Mouse (Mus musculus) myocyte (in vitro differentiated cells): ENCODE data around the gene Smtnl1. TPM values are rescaled to one million over a fixed set of nuclear protein-coding genes. Genes with fewer than 3 reads are reported as not detected.
"Not testable (repeated sequence)": the region's sequence is repeated elsewhere in the genome, so short reads cannot be mapped to it uniquely, and the experiment has no call there.

Experiments used
- H3K27me3 ChIP-seq: one replicate; pipeline ENCODE4 v1.6.1; 2011; ENCODE audit not compliant: control insufficient read depth, insufficient read depth, insufficient read length
- H3K36me3 ChIP-seq: one replicate; pipeline ENCODE4 v1.6.1; 2011; ENCODE audit not compliant: control insufficient read depth, insufficient read depth
- H3K4me2 ChIP-seq: one replicate; pipeline ENCODE4 v1.6.1; 2011; ENCODE audit warnings: low read depth, control low read depth
- H3K4me3 ChIP-seq: one replicate; pipeline ENCODE4 v1.5.1; 2011; ENCODE audit warnings: mild to moderate bottlenecking, control low read depth, moderate library complexity
- H3K79me2 ChIP-seq: one replicate; pipeline ENCODE4 v1.6.1; 2011; ENCODE audit not compliant: control insufficient read depth, insufficient read depth
- H3ac ChIP-seq: one replicate; pipeline ENCODE4 v1.6.1; 2011; ENCODE audit not compliant: control insufficient read depth, insufficient read length
- CEBPB ChIP-seq: IDR thresholded peaks from 2 replicates; pipeline ENCODE4 v1.6.1; 2011; ENCODE audit warnings: mild to moderate bottlenecking, moderate library complexity; ENCODE audit not compliant: poor library complexity, insufficient read depth, severe bottlenecking
- E2F4 ChIP-seq: IDR thresholded peaks from one replicate; pipeline ENCODE4 v1.6.1; 2011; ENCODE audit warnings: mild to moderate bottlenecking, control low read depth, moderate library complexity; ENCODE audit not compliant: insufficient read depth
- MAX ChIP-seq: IDR thresholded peaks from one replicate; pipeline ENCODE4 v1.6.1; 2011; ENCODE audit warnings: low read depth, mild to moderate bottlenecking, control low read depth
- MYOD1 ChIP-seq, 3 experiments: IDR thresholded peaks; one replicate each; pipeline ENCODE4 v1.6.1; 2011; ENCODE audit warnings: control low read depth in 2 of 3, low read depth in 2 of 3, mild to moderate bottlenecking in 2 of 3, moderate library complexity in 1 of 3; ENCODE audit not compliant: insufficient read length in 2 of 3, control insufficient read depth in 1 of 3
- MYOG ChIP-seq, 3 experiments: IDR thresholded peaks; one replicate each; pipeline ENCODE4 v1.6.1; 2011; ENCODE audit warnings: control low read depth in 2 of 3, low read depth in 2 of 3, mild to moderate bottlenecking in 2 of 3; ENCODE audit not compliant: insufficient read length in 2 of 3, control insufficient read depth in 1 of 3, insufficient read depth in 1 of 3
- POLR2A ChIP-seq: IDR thresholded peaks from one replicate; pipeline ENCODE4 v1.6.1; 2011; ENCODE audit warnings: low read depth, mild to moderate bottlenecking, control low read depth, moderate library complexity; ENCODE audit not compliant: insufficient read length
- POLR2AphosphoS2 ChIP-seq: IDR thresholded peaks from one replicate; pipeline ENCODE4 v1.6.1; 2011; ENCODE audit warnings: low read depth, control low read depth; ENCODE audit not compliant: insufficient read length
- REST ChIP-seq: IDR thresholded peaks from one replicate; pipeline ENCODE4 v1.6.1; 2011; ENCODE audit warnings: mild to moderate bottlenecking, control low read depth, moderate library complexity; ENCODE audit not compliant: insufficient read depth, insufficient read length
- SRF ChIP-seq: IDR thresholded peaks from one replicate; pipeline ENCODE4 v1.6.1; 2011; ENCODE audit warnings: low read depth; ENCODE audit not compliant: control insufficient read depth, insufficient read length
- TCF12 ChIP-seq: IDR thresholded peaks from one replicate; pipeline ENCODE4 v1.6.1; 2011; ENCODE audit warnings: mild to moderate bottlenecking, control low read depth; ENCODE audit not compliant: poor library complexity, insufficient read depth, severe bottlenecking
- TCF3 ChIP-seq: IDR thresholded peaks from one replicate; pipeline ENCODE4 v1.6.1; 2011; ENCODE audit warnings: low read depth, control low read depth; ENCODE audit not compliant: insufficient read length
- USF1 ChIP-seq: IDR thresholded peaks from one replicate; pipeline ENCODE4 v1.6.1; 2011; ENCODE audit warnings: low read depth, mild to moderate bottlenecking, control low read depth, moderate library complexity
- polyA plus RNA-seq: library from polyadenylated mRNA; unstranded; fragments of >200 nt; fragmentation: generic; extraction: Trizol; gene quantifications from one replicate; pipeline ENCODE4 v1.2.1, GENCODE M21; 2012; ENCODE audit warnings: missing spikeins

The Smtnl1 gene
- polyA plus RNA-seq, 1 experiment = 0.85 TPM

DNA sequence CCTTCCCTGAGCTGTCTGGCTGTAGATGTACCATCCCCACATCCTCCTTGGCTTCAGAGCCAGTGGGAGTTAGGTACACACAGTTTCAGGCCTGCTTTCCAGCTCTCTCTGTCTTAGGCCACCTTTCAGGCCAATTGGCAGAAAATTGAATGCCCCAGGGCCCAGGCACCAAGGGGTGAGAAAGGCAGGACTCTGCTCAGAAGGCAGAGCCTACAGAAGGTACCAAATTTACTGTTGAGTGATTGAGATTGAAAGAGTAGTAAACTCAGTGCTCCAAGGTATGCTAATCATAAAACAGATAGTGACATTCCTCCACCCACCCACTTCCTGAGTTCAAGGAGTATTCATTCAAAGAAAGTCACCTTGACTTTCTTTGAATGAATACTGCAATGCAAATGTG lies 13.1 kb downstream of the Smtnl1 start:
- H3K27me3 ChIP-seq = no peaks in the 10 kb centered on the region
- no peaks in the 10 kb centered on the region for H3K79me2 ChIP-seq
- H3K4me3 ChIP-seq = no peak overlapping the region
- TF ChIP-seq E2F4 = no peak
- no peak for TF ChIP-seq REST
- no peak for TF ChIP-seq CEBPB
- no peak for TF ChIP-seq TCF3
- no peak overlapping the region for H3ac ChIP-seq
- H3K4me2 ChIP-seq = no peak overlapping the region
- no peaks in the 10 kb centered on the region for H3K36me3 ChIP-seq

DNA sequence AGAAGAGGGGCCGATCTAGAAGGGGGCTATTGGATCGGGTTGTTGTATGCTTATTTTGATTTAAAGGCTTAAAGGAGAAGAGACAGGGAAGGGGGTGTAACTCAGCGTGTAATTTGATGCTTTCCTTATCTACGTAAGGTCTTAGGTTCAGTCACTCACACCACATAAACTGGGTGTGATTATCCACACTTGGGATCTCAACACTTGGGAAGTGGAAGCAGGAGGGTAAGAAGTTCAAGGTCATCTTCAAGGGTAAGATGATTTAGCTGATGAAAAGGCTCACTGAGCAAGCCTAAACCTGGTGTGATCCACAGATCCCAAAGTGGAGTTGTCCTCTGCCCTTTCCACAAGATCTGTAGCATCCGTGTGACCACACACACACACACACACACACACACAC lies 15.9 kb downstream of the Smtnl1 start:
- H3K4me3 ChIP-seq = no peak overlapping the region

DNA sequence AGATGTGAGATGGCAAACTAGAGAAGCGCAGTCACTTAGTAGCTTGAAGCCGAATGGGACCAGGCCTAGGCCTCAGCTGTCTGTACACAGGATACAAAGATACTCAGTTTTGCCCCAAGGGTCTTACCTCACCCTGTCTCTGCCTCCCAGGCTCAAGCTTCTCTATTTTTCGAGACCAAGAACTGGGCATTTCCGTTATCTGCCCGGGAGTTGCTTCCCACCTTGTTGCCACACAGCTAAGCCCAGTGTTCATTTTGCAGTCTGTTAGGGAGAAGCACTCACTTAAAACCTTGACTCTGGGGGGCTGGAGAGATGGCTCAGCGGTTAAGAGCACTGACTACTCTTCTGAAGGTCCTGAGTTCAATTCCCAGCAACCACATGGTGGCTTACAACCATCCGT lies 18.5 kb downstream of the Smtnl1 start:
- H3K4me2 ChIP-seq = no peak overlapping the region
- TF ChIP-seq SRF = no peak
- TF ChIP-seq CEBPB = no peak
- TF ChIP-seq TCF3 = no peak
- no peak for TF ChIP-seq TCF12
- TF ChIP-seq E2F4 = no peak
- no peak for TF ChIP-seq MYOG (IDR thresholded peaks at IDR 0.05; ENCODE audit: control insufficient read depth in 1 of 3, insufficient read depth in 1 of 3, insufficient read length in 2 of 3, low read depth in 2 of 3)
- no peak for TF ChIP-seq REST
- TF ChIP-seq MYOD1 (IDR thresholded peaks at IDR 0.05; ENCODE audit: control insufficient read depth in 1 of 3, insufficient read length in 2 of 3, low read depth in 2 of 3) = no peak
- no peak for TF ChIP-seq POLR2A
- no peak for TF ChIP-seq POLR2AphosphoS2
- no peak for TF ChIP-seq MAX
- H3ac ChIP-seq = no peak overlapping the region
- no peaks in the 10 kb centered on the region for H3K27me3 ChIP-seq
- H3K4me3 ChIP-seq = no peak overlapping the region
- H3K36me3 ChIP-seq = no peaks in the 10 kb centered on the region
- H3K79me2 ChIP-seq = no peaks in the 10 kb centered on the region

More for the DNA sequence above, 15.9 kb downstream of the Smtnl1 start:
- H3K79me2 ChIP-seq = no peaks in the 10 kb centered on the region
- TF ChIP-seq MAX (no peak), USF1 (no peak), TCF12 (no peak), SRF (no peak), MYOG (IDR thresholded peaks at IDR 0.05; ENCODE audit: control insufficient read depth in 1 of 3, insufficient read depth in 1 of 3, insufficient read length in 2 of 3, low read depth in 2 of 3) (no peak), TCF3 (no peak), E2F4 (no peak), REST (no peak), CEBPB (no peak), POLR2A (no peak), POLR2AphosphoS2 (no peak), MYOD1 (IDR thresholded peaks at IDR 0.05; ENCODE audit: control insufficient read depth in 1 of 3, insufficient read length in 2 of 3, low read depth in 2 of 3) (no peak)
- no peak overlapping the region for H3ac ChIP-seq
- no peak overlapping the region for H3K4me2 ChIP-seq
- H3K36me3 ChIP-seq = no peaks in the 10 kb centered on the region
- H3K27me3 ChIP-seq = no peaks in the 10 kb centered on the region

DNA sequence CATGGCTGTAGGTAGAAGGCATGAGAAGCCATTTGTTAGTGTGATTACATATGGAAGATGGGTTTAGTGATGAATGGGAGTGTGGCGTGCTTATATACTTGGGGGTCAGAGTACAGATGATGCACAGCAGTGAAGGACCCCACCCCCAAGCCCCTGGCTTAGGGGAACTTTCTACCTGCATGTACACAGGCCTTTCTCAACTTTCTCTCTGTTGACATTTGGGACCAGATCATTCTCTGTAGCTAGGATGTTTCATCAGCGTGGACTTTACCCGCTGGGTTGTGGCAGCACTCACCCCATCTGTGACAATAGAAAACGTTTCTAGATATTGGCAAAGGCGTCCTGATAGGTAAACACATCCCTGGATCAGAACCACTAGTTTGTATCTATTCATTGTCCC lies 21.2 kb downstream of the Smtnl1 start:
- H3K4me3 ChIP-seq, H3K79me2 ChIP-seq, H3K36me3 ChIP-seq, H3K4me2 ChIP-seq, H3ac ChIP-seq, H3K27me3 ChIP-seq: not testable (repeated sequence)

DNA sequence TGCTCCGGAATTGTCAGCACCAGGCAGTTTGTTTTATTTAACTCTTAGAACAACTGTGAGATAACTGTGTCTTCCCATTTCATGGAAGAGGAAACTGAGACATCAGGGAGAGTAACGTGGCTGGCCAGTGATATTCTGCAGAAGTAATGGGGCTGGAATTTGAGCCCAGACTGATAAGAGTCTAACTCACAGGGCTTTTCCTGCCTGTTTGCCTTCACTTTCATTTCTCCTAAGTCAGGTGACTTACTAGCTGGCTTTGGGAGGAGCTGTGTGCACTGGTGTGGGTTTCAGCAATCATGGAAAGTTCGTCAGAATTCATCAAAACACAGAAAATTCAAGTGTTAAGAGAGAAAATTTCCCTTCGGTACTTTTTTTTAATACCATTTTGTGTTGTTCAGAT lies 22.1 kb downstream of the Smtnl1 start:
- no peaks in the 10 kb centered on the region for H3K27me3 ChIP-seq
- no peak overlapping the region for H3ac ChIP-seq
- no peaks in the 10 kb centered on the region for H3K79me2 ChIP-seq
- H3K4me3 ChIP-seq = no peak overlapping the region
- TF ChIP-seq SRF (no peak), MYOG (IDR thresholded peaks at IDR 0.05; ENCODE audit: control insufficient read depth in 1 of 3, insufficient read depth in 1 of 3, insufficient read length in 2 of 3, low read depth in 2 of 3) (no peak), USF1 (no peak), CEBPB (no peak), MAX (no peak), POLR2A (no peak), TCF12 (no peak), REST (no peak), MYOD1 (IDR thresholded peaks at IDR 0.05; ENCODE audit: control insufficient read depth in 1 of 3, insufficient read length in 2 of 3, low read depth in 2 of 3) (no peak), POLR2AphosphoS2 (no peak), TCF3 (no peak), E2F4 (no peak)
- no peaks in the 10 kb centered on the region for H3K36me3 ChIP-seq
- H3K4me2 ChIP-seq = peak overlapping the region; percentile 100
